Mouse (Mus musculus): ENCODE results near the gene Sec23b.

Gene Sec23b

GRCm38 (mm10) chr2:144599831-144600687 is 44.0 kb downstream of the Sec23b start, which contains the start of gene Dtd1:
TSS of gene Dtd1 (plus strand) at chr2:144599897.
- intact Hi-C loops (cut with DNase I) = loop anchor here (2.0 kb wide), 1 partner anchor 43 kb away; the partner anchor contains the start of gene Sec23b

- intact Hi-C loops (cut with DNase I) = no loop called here
Observed at GRCm38 (mm10) chr2:144601576-144601975, 45.5 kb downstream of the Sec23b start.

GRCm38 (mm10) chr2:144613956-144614355 is 57.9 kb downstream of the Sec23b start:
- intact Hi-C loops (cut with DNase I) = no loop called here

GRCm38 (mm10) chr2:144617074-144617874 is 61.2 kb downstream of the Sec23b start:
- intact Hi-C loops (cut with DNase I) = no loop called here

- intact Hi-C loops (cut with DNase I) = no loop called here
Observed at GRCm38 (mm10) chr2:144621491-144621890, 65.5 kb downstream of the Sec23b start.

- intact Hi-C loops (cut with DNase I) = loop anchor here (10.0 kb wide), 3 partner anchors 481 to 651 kb away; partner anchors contain the start of gene Slc24a3
Observed at GRCm38 (mm10) chr2:144633551-144633950, 77.5 kb downstream of the Sec23b start.

GRCm38 (mm10) chr2:144634231-144634630 is 78.2 kb downstream of the Sec23b start:
- intact Hi-C loops (cut with DNase I) = loop anchor here (10.0 kb wide), 3 partner anchors 481 to 651 kb away; partner anchors contain the start of gene Slc24a3

GRCm38 (mm10) chr2:144634729-144635128 is 78.7 kb downstream of the Sec23b start:
- intact Hi-C loops (cut with DNase I) = loop anchor here (5.0 to 10.0 kb wide), 4 partner anchors 480 to 953 kb away; partner anchors contain the start of gene Slc24a3

- intact Hi-C loops (cut with DNase I) = loop anchor here (2.0 to 10.0 kb wide), 5 partner anchors 233 to 952 kb away; partner anchors contain the start of gene Slc24a3
Observed at GRCm38 (mm10) chr2:144635644-144636320, 79.8 kb downstream of the Sec23b start.

GRCm38 (mm10) chr2:144637204-144637603 is 81.2 kb downstream of the Sec23b start:
- intact Hi-C loops (cut with DNase I) = loop anchor here (2.0 to 10.0 kb wide), 5 partner anchors 232 to 950 kb away; partner anchors contain the start of gene Slc24a3

- intact Hi-C loops (cut with DNase I) = loop anchor here (2.0 to 10.0 kb wide), 5 partner anchors 231 to 949 kb away; partner anchors contain the start of gene Slc24a3
Observed at GRCm38 (mm10) chr2:144637671-144638395, 81.8 kb downstream of the Sec23b start.

- intact Hi-C loops (cut with DNase I) = loop anchor here (5.0 to 10.0 kb wide), 4 partner anchors 476 to 949 kb away; partner anchors contain the start of gene Slc24a3
Observed at GRCm38 (mm10) chr2:144638719-144639118, 82.7 kb downstream of the Sec23b start.

- intact Hi-C loops (cut with DNase I) = no loop called here
Observed at GRCm38 (mm10) chr2:144640101-144640500, 84.1 kb downstream of the Sec23b start.

Small RNA genes within 50 kb of the gene (microRNA-seq; reads per million reads assigned to microRNA genes)
- gene Gm24823 = 0 reads per million in 2 experiments
